Mouse (Mus musculus) fibroblast of lung, adult 2 months (primary cell): Measurements from ENCODE around the gene Anks3.

Source experiments
- DNase-seq: peaks from one replicate; pipeline ENCODE4 v3.0.0-alpha.2; 2011; ENCODE audit warnings: low read depth

The Anks3 gene

GRCm38 (mm10) chr16:4963797-4964709, at the start of gene Anks3:
Anks3 (minus strand) TSS chr16:4964205.
- DNase-seq: peak; percentile 97

DNA sequence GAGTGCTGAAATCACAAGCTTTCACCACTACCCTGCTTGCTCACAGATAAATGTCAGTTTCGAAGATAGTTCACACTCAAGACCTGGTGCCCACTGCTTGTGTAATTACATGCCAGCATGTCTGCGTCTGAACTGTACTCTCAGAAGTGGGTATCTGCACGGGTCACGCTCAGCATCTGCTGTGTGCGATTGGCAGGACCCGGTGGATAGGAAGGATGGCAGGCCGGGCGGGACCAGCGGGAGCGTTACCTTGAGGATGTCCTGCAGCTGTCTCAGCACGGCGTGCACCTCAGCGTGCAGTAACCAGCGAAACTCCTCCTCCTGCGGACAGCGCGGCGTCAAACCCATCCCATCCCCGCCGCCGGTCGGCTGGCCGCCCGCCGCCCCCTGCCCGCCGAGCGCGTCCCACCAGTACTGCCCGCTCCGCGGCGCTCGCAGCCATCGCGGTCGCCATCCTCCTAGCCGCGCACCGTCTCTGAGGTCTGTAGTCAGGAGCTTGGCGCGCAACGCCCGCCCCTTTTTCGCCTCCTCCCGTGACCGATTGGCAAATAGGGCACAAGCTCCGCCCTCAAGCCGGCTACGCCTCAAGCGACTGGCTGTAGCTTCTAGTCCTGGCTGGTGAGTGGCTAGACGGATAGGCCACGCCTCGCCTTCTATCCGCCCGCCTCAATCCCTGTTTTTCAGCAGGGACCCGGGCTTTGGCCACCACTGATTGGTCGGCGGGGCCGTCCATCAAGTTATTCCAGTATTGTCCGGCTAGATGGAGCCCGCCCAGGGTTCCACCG, 49.2 kb upstream of the Anks3 start, which contains the start of gene Rogdi:
Gene Rogdi (minus strand): TSS at position 500 of the 785 bp plus-strand sequence.
- DNase-seq: peak; percentile 99

DNA sequence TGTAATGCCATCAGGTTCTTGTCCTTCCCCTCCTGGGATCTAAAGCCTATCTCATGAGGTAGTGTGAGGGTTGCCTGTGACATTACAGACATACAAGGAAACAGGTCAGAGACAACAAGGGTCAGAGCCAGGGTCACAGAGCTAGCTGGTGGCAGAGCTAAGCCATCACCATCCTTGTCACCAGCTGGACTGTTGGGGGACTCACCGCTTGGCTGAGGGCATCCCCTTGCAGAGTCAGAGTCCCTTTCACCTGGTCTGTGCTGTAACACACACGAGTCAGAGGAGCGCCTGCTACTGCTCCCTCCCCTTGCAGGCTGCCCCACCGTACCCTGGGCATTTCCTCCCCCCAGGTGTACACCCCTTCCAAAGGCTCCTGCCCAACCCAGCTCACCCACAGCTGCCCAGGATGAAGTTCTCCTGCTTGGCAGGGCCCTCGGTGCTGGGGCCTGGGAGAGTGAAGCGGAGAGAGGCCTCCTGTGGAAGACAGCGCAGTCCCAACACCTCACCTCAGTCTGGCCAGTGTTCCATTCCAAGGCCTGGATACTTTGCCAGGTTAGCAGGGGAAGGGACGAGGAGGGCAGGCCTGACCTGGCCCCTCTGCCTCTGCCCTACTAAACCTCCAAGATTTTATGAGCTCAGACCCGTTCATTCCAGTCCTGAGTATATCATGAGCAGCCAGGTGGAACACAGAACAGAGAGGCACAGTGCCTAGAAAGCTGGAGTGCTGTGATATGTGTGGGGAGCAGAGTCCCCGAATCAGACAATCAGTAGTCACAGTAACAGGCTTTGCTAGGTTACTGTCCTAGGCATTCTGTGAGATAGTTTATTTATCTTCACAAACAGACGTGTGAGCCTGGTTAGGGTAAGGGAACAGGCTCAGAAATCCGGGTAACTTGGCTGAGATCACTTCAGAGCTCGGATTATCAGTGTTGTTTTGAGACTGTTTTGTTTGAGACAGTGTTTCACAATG, 48.3 kb upstream of the Anks3 start:
- no peak for DNase-seq

- DNase-seq: no peak
Observed at GRCm38 (mm10) chr16:5011285-5011684, 47.3 kb upstream of the Anks3 start.

DNA sequence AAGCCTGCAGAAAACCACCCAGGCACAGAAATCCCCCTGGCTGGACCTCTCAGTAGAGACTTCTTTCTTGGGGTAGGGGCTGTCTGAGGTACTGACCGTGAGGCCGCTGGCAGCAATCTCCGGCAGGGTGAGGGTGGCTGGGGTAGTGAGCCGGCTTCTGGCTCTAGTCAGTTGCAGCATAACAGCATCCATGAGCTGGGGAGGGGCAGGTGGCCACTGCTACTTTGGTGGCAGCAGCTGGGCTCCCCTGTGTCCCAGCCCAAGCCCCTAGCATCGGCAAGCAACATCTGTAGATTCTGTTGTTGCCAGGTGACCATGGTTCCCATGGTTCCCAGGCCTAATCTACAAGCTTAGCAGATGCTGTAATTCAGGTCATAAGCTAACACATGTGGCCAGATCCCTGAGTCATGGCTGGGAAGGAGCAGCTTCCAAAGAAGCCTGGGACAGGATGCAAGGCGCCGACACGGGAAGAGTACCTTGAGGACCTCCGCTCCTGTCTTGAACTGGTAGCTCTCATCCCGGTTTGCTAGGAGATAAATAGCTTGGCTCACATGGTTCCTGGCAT, 46.4 kb upstream of the Anks3 start:
- DNase-seq: no peak

DNA sequence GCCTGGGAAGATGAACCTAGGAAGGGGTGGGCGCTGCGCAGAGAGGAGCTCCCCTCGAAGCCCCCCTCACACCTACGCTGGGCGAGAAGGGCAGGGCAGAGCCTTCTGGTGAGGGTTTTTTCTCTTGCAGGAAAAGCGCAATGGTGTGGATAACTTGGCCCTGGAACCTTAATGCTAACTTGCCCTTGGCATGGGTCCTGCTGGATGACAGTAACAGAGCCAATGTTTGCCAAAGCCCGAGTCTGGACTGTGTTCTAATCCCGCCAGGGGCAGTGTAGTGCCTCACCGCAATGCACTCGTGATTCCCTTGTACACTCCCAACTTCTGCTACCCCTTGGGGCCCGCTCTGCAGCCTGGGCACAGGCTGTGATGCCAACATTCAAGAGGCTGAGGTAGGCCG, 44.1 kb upstream of the Anks3 start:
- DNase-seq: no peak

DNA sequence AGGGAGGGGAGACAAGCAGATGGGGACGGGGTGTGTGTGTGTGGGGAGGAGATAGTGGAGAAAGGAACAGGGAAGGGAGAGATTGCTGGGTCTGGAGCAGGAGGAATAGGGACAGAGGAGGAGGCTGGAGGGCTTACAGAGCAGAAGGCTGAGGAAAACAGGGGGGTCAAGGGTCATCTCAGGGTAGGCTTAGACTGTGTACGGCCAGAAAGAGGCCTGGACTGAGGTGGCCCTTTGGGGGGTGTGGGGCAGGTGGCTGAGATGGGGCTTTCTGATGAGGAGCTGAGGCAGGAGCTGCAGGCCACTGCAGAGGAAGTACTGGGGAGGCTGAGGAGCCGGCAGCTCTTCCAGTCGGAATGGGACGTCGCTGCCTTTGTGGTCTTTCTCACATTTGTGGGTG, 43.5 kb upstream of the Anks3 start:
- DNase-seq: no peak

GRCm38 (mm10) chr16:5007067-5007466, 43.1 kb upstream of the Anks3 start, which contains the start of gene Smim22:
Smim22 (plus strand) TSS chr16:5007288.
- DNase-seq: no peak

- DNase-seq: no peak
Observed at GRCm38 (mm10) chr16:5000611-5001010, 36.6 kb upstream of the Anks3 start.

GRCm38 (mm10) chr16:4998984-4999383, 35.0 kb upstream of the Anks3 start:
- no peak for DNase-seq

GRCm38 (mm10) chr16:4997553-4997952, 33.5 kb upstream of the Anks3 start, which contains the start of gene Sept12:
Sept12 (minus strand) TSS chr16:4997852.
- no peak for DNase-seq

- DNase-seq: no peak
Observed at GRCm38 (mm10) chr16:4993276-4993675, 29.3 kb upstream of the Anks3 start.

- DNase-seq: no peak
Observed at GRCm38 (mm10) chr16:4984717-4985116, 20.7 kb upstream of the Anks3 start.

GRCm38 (mm10) chr16:4979755-4980380, 15.9 kb upstream of the Anks3 start:
- no peak for DNase-seq

DNA sequence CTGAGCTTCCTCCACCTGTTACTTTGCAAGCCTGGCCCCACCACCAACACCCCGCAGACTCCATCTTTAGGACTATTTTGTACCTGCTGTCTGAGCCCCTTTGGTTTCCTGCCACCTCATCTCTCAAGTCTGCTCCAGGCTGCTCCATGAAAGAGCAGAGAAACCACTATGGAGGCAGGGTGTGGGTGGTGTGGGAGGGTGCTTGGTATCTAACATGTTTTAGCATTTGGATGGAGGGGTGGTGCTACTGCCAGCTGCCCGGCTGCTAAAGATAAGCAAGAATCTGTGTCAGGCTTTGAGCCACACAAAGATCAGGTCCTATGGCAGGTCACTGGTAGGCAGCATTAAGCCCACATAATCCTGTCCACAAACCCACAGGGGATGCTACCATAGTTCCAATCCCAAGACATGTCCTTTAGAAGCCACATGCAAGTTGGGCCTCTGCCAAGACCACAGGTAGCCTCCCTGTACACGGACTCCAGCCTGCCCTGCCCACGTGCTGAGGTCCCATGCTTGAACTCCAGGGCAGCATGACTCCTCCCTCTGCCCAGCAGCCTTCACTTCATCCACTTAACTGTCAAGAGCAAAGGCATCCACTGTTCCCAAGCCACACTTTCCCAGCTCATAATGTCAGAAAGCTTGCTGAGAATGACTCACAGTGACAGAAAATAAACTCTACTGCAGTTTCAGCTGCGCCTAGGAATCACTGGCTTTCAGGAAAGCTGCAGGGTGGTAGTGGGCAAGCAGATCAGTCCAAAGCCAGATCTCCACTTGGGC, 14.5 kb upstream of the Anks3 start:
- DNase-seq: peak; percentile 24

- DNase-seq: no peak
Observed at GRCm38 (mm10) chr16:4976180-4976579, 12.2 kb upstream of the Anks3 start.

DNA sequence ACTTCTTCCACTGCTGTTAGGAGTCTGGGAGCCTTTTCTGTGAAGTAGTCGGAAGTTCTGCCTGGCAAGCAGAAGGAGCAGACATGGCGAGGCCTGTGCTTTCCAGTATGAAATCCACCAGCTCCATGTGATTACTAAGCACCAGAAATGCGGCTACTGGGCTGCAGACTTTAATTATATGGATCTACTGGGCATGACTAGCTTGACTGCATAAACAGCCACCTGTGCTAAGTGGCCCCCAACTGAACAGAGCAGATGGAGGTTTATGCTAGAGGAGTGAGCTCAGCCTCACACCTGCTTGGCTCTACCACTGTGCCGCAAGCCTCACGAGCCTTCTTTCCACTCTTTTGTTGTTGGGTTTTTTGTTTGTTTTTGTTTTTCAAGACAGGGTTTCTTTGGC, 10.5 kb upstream of the Anks3 start:
- no peak for DNase-seq

DNA sequence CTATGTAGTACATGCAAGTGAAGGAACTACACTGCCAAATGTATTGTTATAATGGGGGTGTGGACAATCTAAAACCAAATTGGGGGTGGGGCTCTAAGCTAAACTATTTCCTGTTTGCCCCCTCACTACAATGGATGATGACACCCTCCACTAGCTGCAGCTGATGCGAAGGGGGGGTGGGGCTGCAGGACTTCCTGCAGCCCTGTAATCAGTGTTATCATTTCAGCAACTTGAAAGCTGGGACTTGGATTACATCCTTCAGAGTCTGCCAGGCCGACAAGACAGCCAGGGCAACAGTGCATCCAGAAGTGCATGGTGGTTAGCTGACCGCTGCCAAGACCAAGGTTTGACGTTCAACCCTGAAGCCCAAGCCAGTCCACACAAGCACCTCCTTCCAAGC, 7.6 kb upstream of the Anks3 start:
- DNase-seq: no peak

DNA sequence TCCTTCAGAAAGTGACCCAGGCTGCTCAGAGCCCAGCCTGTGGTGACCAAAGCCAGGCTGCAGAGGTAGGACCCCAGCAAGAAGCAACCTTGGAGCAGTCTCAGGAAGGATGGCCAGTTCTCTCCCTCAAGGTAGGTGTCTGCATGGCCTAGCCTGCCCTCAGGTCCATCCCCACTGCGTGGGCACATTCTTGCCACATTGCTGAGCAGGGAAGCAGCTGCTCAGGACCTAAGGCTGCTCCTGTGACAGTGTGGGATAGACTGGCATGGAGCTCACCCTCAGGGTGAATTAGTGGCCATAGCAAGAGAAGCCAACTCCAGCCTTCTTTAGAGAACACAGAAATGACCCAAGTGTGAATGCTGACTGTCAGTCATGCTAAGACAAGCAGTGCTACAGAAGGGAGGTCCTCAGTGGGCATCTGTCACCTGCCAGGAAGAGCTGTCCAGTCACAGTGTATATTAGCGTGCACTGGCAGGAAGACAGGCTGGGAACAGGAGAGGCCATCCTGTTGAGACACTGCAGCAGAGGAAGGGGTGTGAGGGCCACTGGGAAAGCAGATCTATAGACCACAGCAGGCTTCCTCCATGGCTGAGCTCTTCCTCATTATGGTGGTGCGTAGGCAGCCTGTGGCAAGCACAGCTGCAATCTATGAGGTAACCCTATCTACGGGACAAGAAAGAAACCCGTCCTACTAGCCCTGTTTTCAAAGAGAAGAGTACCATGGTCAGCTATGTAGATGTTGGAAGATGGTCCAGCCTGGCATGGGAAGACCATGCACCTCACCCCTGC, 5.2 kb upstream of the Anks3 start:
- no peak for DNase-seq
